Mouse (Mus musculus) MEL (cell line): ENCODE measurements at regions not wholly inside any gene's neighbourhood (a gene's known extent, or its start where the extent isn't known, plus 50 kb on each side); places are given as distances from the start of the nearest gene placed in this dataset.
"Not testable (repeated sequence)": the region's sequence is repeated elsewhere in the genome, so short reads cannot be mapped to it uniquely, and the experiment has no call there.

Experiments used
- DNase-seq: peaks from one replicate; pipeline ENCODE4 v3.0.0; 2011; ENCODE audit warnings: low read depth, low spot score
- H3K27ac ChIP-seq: 2 replicates; pipeline ENCODE4 v1.5.1; 2012; ENCODE audit warnings: low read depth, mild to moderate bottlenecking, control low read depth, low read length, moderate library complexity; ENCODE audit not compliant: control insufficient read depth
- H3K27me3 ChIP-seq, 2 experiments: fragments of 150-350 bp in 1 of 2; sonication (generic) in 1 of 2; 2 replicates each; pipeline ENCODE4 v1.6.1; 2012; ENCODE audit warnings: low read length in 2 of 2, mild to moderate bottlenecking in 2 of 2, improper control_type of control experiment in 1 of 2, moderate library complexity in 1 of 2; ENCODE audit not compliant: insufficient read depth in 2 of 2, control insufficient read depth in 1 of 2
- H3K36me3 ChIP-seq, 2 experiments: 2 replicates each; pipeline ENCODE4 v1.6.1; 2012 to 2014; ENCODE audit warnings: low read length in 2 of 2, improper control_type of control experiment in 1 of 2, inconsistent platforms in 1 of 2, mild to moderate bottlenecking in 1 of 2; ENCODE audit not compliant: insufficient read depth in 2 of 2, control insufficient read depth in 1 of 2
- H3K4me1 ChIP-seq, 2 experiments: fragments of 150-350 bp in 1 of 2; sonication (generic) in 1 of 2; 2 replicates each; pipeline ENCODE4 v1.6.1; 2012; ENCODE audit warnings: low read length in 2 of 2, improper control_type of control experiment in 1 of 2, mild to moderate bottlenecking in 1 of 2; ENCODE audit not compliant: insufficient read depth in 2 of 2, control insufficient read depth in 1 of 2
- H3K4me3 ChIP-seq, 2 experiments: fragments of 150-350 bp in 1 of 2; sonication (generic) in 1 of 2; 2 replicates each; pipeline ENCODE4 v1.5.1; 2012; ENCODE audit warnings: low read depth in 2 of 2, low read length in 2 of 2, mild to moderate bottlenecking in 2 of 2, moderate library complexity in 2 of 2, control low read depth in 1 of 2, improper control_type of control experiment in 1 of 2; ENCODE audit not compliant: control insufficient read depth in 1 of 2, insufficient read depth in 1 of 2
- H3K79me2 ChIP-seq: 2 replicates; pipeline ENCODE4 v1.6.1; 2012; ENCODE audit warnings: mild to moderate bottlenecking, low read length, moderate library complexity; ENCODE audit not compliant: control insufficient read depth, poor library complexity, insufficient read depth
- H3K9ac ChIP-seq: 2 replicates; pipeline ENCODE4 v1.6.1; 2012; ENCODE audit warnings: low read depth, mild to moderate bottlenecking, control low read depth, low read length, moderate library complexity; ENCODE audit not compliant: control insufficient read depth, poor library complexity, severe bottlenecking
- H3K9me3 ChIP-seq: fragments of 150-350 bp; sonication (generic); replicated peaks from 2 replicates; pipeline ENCODE4 v1.6.1; 2012; ENCODE audit warnings: mild to moderate bottlenecking, low read length, improper control_type of control experiment, moderate library complexity; ENCODE audit not compliant: insufficient read depth
- BHLHE40 ChIP-seq: IDR thresholded peaks from 2 replicates; pipeline ENCODE4 v1.6.1; 2012; ENCODE audit warnings: low read depth, mild to moderate bottlenecking, inconsistent platforms, low read length, improper control_type of control experiment, borderline replicate concordance
- CHD1 ChIP-seq: IDR thresholded peaks from 2 replicates; pipeline ENCODE4 v1.6.1; 2012; ENCODE audit warnings: low read depth, mild to moderate bottlenecking, inconsistent platforms, low read length, improper control_type of control experiment
- CHD2 ChIP-seq: IDR thresholded peaks from 2 replicates; pipeline ENCODE4 v1.6.1; 2011; ENCODE audit warnings: low read length, improper control_type of control experiment
- ELF1 ChIP-seq: IDR thresholded peaks from 2 replicates; pipeline ENCODE4 v1.6.1; 2014; ENCODE audit warnings: low read depth, mild to moderate bottlenecking, inconsistent platforms, low read length, improper control_type of control experiment, moderate library complexity
- GABPA ChIP-seq: IDR thresholded peaks from 2 replicates; pipeline ENCODE4 v1.6.1; 2012; ENCODE audit warnings: low read depth, mild to moderate bottlenecking, inconsistent platforms, low read length, improper control_type of control experiment, moderate library complexity
- GATA1 ChIP-seq: IDR thresholded peaks from 2 replicates; pipeline ENCODE4 v1.6.1; 2011; ENCODE audit warnings: low read depth, low read length, improper control_type of control experiment
- HCFC1 ChIP-seq: IDR thresholded peaks from 2 replicates; pipeline ENCODE4 v1.6.1; 2012; ENCODE audit warnings: low read depth, mild to moderate bottlenecking, inconsistent platforms, low read length, improper control_type of control experiment, moderate library complexity
- JUND ChIP-seq: IDR thresholded peaks from 2 replicates; pipeline ENCODE4 v1.6.1; 2011; ENCODE audit warnings: low read depth, mild to moderate bottlenecking, improper control_type of control experiment, low read length
- MAX ChIP-seq: IDR thresholded peaks from 2 replicates; pipeline ENCODE4 v1.6.1; 2011; ENCODE audit warnings: low read length, improper control_type of control experiment
- MXI1 ChIP-seq: IDR thresholded peaks from 2 replicates; pipeline ENCODE4 v1.6.1; 2011; ENCODE audit warnings: mild to moderate bottlenecking, low read depth, low read length, improper control_type of control experiment
- MYB ChIP-seq: IDR thresholded peaks from 2 replicates; pipeline ENCODE4 v1.6.1; 2011; ENCODE audit warnings: mild to moderate bottlenecking, low read depth, low read length, improper control_type of control experiment
- MYC ChIP-seq: IDR thresholded peaks from 2 replicates; pipeline ENCODE4 v1.6.1; 2011; ENCODE audit warnings: low read depth, mild to moderate bottlenecking, low read length, improper control_type of control experiment, moderate library complexity
- NELFE ChIP-seq: IDR thresholded peaks from 2 replicates; pipeline ENCODE4 v1.6.1; 2011; ENCODE audit warnings: low read depth, low read length, improper control_type of control experiment
- POLR2A ChIP-seq, 2 experiments: IDR thresholded peaks; 2 replicates each; pipeline ENCODE4 v1.6.1; 2011 to 2012; ENCODE audit warnings: low read length in 2 of 2, mild to moderate bottlenecking in 2 of 2, control low read depth in 1 of 2, improper control_type of control experiment in 1 of 2, low read depth in 1 of 2, moderate library complexity in 1 of 2; ENCODE audit not compliant: control insufficient read depth in 1 of 2, insufficient read depth in 1 of 2, poor library complexity in 1 of 2
- POLR2AphosphoS5 ChIP-seq: IDR thresholded peaks from 2 replicates; pipeline ENCODE4 v1.6.1; 2012; ENCODE audit warnings: low read depth, borderline replicate concordance, mild to moderate bottlenecking, inconsistent platforms, low read length, moderate library complexity, mixed read lengths
- RCOR1 ChIP-seq: IDR thresholded peaks from 2 replicates; pipeline ENCODE4 v1.6.1; 2012; ENCODE audit warnings: low read depth, mild to moderate bottlenecking, inconsistent platforms, low read length, improper control_type of control experiment
- SIN3A ChIP-seq: IDR thresholded peaks from 2 replicates; pipeline ENCODE4 v1.6.1; 2012; ENCODE audit warnings: low read length, improper control_type of control experiment, inconsistent platforms
- SMC3 ChIP-seq: IDR thresholded peaks from 2 replicates; pipeline ENCODE4 v1.6.1; 2011; ENCODE audit warnings: low read depth, low read length, improper control_type of control experiment
- TCF12 ChIP-seq: IDR thresholded peaks from 2 replicates; pipeline ENCODE4 v1.6.1; 2014; ENCODE audit warnings: low read depth, mild to moderate bottlenecking, inconsistent platforms, low read length, improper control_type of control experiment, moderate library complexity
- UBTF ChIP-seq: IDR thresholded peaks from 2 replicates; pipeline ENCODE4 v1.6.1; 2012; ENCODE audit warnings: low read depth, mild to moderate bottlenecking, inconsistent platforms, low read length, improper control_type of control experiment, moderate library complexity, borderline replicate concordance; ENCODE audit not compliant: insufficient read depth
- ZNF384 ChIP-seq: IDR thresholded peaks from 2 replicates; pipeline ENCODE4 v1.6.1; 2012; ENCODE audit warnings: low read depth, mild to moderate bottlenecking, inconsistent platforms, low read length, improper control_type of control experiment

DNA sequence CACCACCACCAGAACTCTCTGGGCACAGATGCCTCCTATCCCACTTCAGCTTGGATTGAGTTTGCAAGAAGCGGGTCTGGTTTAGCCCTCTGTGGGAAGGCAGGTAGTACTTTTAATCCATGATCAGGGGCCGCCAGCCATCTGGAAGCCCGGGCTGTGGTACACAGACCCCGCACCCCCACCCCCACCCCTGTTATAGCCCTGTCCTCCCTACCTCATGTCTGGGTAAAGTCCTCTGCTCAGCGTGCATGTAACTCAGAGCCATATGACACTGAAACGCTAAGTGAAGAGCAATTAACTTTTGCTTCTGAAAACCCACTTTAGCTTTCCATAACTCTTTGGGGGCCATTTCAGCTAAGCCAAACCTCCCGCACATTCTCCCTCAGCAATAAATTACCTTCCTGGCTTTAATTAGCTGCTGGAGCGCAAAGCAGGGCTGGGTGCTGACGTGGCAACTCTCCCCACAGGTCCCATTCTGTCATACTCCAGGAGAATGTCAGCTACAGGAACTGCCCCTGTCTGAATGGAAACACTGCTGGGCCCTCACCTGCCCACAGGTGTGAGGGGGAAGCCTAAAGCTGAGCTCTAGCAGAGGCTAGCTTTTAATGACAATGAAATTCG, 198.1 kb upstream of the Zfp703 start:
- H3K27me3 ChIP-seq, result no peaks in the 10 kb centered on the region
- H3K79me2 ChIP-seq, result no peaks in the 10 kb centered on the region
- no peaks in the 10 kb centered on the region for H3K36me3 ChIP-seq
- DNase-seq, result no peak
- TF ChIP-seq ZNF384, result no peak
- TF ChIP-seq MYC, result no peak
- TF ChIP-seq MYB, result no peak
- TF ChIP-seq BHLHE40, result no peak
- TF ChIP-seq JUND, result no peak
- no peak for TF ChIP-seq HCFC1
- TF ChIP-seq CHD1, result no peak
- TF ChIP-seq POLR2A (IDR thresholded peaks at IDR 0.05; ENCODE audit: control insufficient read depth in 1 of 2, insufficient read depth in 1 of 2, low read depth in 1 of 2, low read length in 2 of 2, poor library complexity in 1 of 2), result no peak
- no peak for TF ChIP-seq GATA1
- no peak for TF ChIP-seq SMC3
- TF ChIP-seq MAX, result no peak
- TF ChIP-seq, all 39 proteins: peak for 0
- no peak overlapping the region for H3K4me3 ChIP-seq
- H3K9me3 ChIP-seq, result no peaks in the 10 kb centered on the region
- H3K4me1 ChIP-seq, result no peaks in the 10 kb centered on the region
- no peak overlapping the region for H3K9ac ChIP-seq
- H3K27ac ChIP-seq, result no peak overlapping the region

DNA sequence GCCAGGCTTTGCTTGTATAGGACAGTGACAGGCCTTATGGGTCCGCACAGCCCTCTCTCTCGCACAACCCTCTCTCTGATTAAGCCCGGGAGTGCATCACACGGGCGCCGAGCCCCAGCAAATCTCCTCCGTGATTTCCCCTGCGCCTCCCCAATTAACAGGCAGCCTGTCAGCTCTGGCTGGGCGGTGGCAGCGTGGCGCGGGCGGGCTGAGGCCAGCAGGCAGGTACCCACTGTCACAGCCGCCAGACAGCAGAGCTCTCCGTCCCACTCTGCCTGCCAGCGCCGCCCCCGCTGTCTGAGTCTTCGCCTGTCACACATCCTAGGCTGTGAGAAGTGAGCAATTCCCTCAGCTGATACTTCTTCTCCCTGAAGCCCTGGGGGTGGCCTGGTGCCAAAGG, 196.6 kb upstream of the Zfp703 start:
- DNase-seq, result no peak
- Histone ChIP-seq H3K4me3 (no peak overlapping the region), H3K27me3 (no peaks in the 10 kb centered on the region), H3K4me1 (no peaks in the 10 kb centered on the region), H3K36me3 (no peaks in the 10 kb centered on the region), H3K27ac (no peak overlapping the region), H3K9me3 (no peaks in the 10 kb centered on the region), H3K79me2 (no peaks in the 10 kb centered on the region), H3K9ac (no peak overlapping the region)
- TF ChIP-seq NELFE (no peak), HCFC1 (no peak), UBTF (no peak), ELF1 (no peak), GABPA (no peak), RCOR1 (no peak), SIN3A (no peak), MXI1 (no peak), JUND (no peak), POLR2AphosphoS5 (no peak), CHD2 (no peak), TCF12 (no peak)

DNA sequence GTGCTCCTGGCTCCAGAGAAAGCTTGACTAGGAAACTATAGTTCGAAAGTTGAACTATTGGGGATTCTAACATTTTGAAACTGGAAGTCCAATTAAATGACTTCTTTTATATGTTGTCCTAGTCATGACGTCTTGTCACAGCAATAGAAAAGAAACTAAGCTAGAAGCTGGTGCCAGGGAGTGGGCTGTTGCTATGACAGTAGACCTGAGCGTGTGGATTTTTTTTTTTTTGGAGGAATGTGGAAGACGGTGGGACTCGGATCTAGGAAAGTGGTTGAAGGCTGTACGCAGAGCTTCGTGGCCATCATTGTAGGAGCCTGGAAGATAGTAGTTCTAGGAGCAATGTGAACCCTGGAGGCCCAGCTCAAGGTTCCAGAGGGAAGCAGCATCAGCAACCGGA, 194.2 kb upstream of the Zfp703 start:
- H3K79me2 ChIP-seq, H3K27me3 ChIP-seq, H3K9me3 ChIP-seq, DNase-seq, H3K36me3 ChIP-seq, H3K4me3 ChIP-seq, H3K27ac ChIP-seq, H3K9ac ChIP-seq, H3K4me1 ChIP-seq: not testable (repeated sequence)
